Mouse (Mus musculus) limb, embryonic 11.5 days (tissue): ENCODE results near the gene Tarbp2. TPM values are rescaled to one million over a fixed set of nuclear protein-coding genes. Genes with fewer than 3 reads are reported as not detected.

ENCODE experiments used
- ATAC-seq: fragments of 200-750 bp; cut with Nextera tagmentation; 2 replicates; pipeline ENCODE4 v1.8.0; 2017; ENCODE audit warnings: low read depth; ENCODE audit not compliant: insufficient number of reproducible peaks, low FRiP score, low TSS enrichment
- DNase-seq: peaks from one replicate; pipeline ENCODE4 v3.0.0-alpha.2; 2015; ENCODE audit warnings: low spot score
- H3K27ac ChIP-seq: fragments of 300-500 bp; sonication (generic); replicated peaks from 2 replicates; pipeline ENCODE4 v1.5.1; 2014; ENCODE audit warnings: low read depth, mild to moderate bottlenecking, low read length
- H3K27me3 ChIP-seq: fragments of 300-500 bp; sonication (generic); 2 replicates; pipeline ENCODE4 v1.6.1; 2014; ENCODE audit warnings: mild to moderate bottlenecking, low read length, mixed read lengths; ENCODE audit not compliant: control insufficient read depth, insufficient read depth
- H3K36me3 ChIP-seq: fragments of 300-500 bp; sonication (generic); 2 replicates; pipeline ENCODE4 v1.6.1; 2014; ENCODE audit warnings: mild to moderate bottlenecking, low read length, moderate library complexity, mixed read lengths; ENCODE audit not compliant: control insufficient read depth, insufficient read depth
- H3K4me1 ChIP-seq: fragments of 300-500 bp; sonication (generic); 2 replicates; pipeline ENCODE4 v1.6.1; 2014; ENCODE audit warnings: low read length, mixed read lengths; ENCODE audit not compliant: control insufficient read depth, insufficient read depth
- H3K4me2 ChIP-seq: fragments of 300-500 bp; sonication (generic); 2 replicates; pipeline ENCODE4 v1.6.1; 2014; ENCODE audit warnings: low read depth, mild to moderate bottlenecking, moderate library complexity; ENCODE audit not compliant: severe bottlenecking
- H3K4me3 ChIP-seq: fragments of 300-500 bp; sonication (generic); 2 replicates; pipeline ENCODE4 v1.5.1; 2014; ENCODE audit warnings: low read depth, low read length
- H3K9ac ChIP-seq: fragments of 300-500 bp; sonication (generic); 2 replicates; pipeline ENCODE4 v1.6.1; 2014; ENCODE audit warnings: mild to moderate bottlenecking, low read length
- H3K9me3 ChIP-seq: fragments of 300-500 bp; sonication (generic); 2 replicates; pipeline ENCODE4 v1.6.1; 2016; ENCODE audit warnings: low read length; ENCODE audit not compliant: control insufficient read depth
- WGBS: fragments of 180-500 bp; shearing (Covaris S2); extraction: QIAGEN DNeasy Blood & Tissue Kit; methylation state at CpG from one replicate; pipeline ENCODE4 v1.1.7; 2014; 5-methylcytosine and 5-hydroxymethylcytosine counted together
- polyA plus RNA-seq: library from polyadenylated mRNA; unstranded; fragments of >200 nt; fragmentation: Nextera tagmentation; extraction: Ambion mirVana; gene quantifications from 2 replicates; pipeline ENCODE4 v1.2.1, GENCODE M21; 2014

Gene Tarbp2
- polyA plus RNA-seq, result 109 and 110 TPM in 2 replicates

DNA sequence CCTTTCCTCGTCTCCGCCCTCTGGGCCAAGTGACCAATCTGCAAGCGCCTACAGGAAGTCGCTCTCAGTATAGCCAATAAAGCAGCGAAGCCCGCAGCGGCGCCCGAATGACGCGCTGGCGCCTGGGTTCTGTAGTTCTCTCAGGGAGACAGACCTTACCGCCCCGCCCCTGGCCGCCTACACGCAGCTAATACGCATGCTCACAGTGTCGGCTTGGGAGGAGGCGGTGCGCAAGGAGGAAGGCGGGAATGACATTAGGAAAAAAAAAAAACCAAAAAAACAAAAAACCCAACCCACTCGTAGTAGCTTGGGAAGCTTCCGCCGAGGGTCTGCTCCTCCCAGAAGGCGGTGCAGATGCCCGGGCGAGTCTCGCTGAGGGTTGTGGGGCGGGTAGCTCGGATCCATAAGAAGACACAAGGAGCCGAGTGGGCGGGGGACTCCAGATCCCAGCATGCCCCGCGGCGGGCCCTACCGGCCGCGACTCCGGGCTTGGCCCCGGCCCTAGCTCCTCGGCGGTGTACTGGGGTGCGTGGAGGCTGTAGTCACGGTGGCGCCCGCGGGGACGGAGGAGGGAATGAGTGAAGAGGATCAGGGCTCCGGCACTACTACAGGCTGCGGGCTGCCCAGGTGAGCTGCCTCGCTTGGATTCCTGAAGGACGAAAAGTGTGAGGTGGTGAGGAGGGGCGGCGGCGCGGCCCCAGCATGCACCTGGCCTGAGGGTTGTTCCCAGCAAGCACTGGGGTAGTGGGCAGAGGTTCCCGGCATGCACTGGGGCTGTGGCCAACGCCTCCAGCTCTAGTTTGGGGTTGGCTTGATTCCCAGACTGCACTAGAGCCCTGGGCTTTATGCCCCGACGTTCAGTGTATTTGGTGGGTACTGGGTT is at the start of gene Tarbp2:
Gene Tarbp2 (plus strand): TSS at position 217 of the 883 bp plus-strand sequence.
- Histone ChIP-seq H3K9ac (peak within 1 kb of the TSS; percentile 85), H3K27me3 (no peaks in the 10 kb centered on the region), H3K27ac (peak within 1 kb of the TSS; percentile 97), H3K4me2 (peak within 1 kb of the TSS; percentile 63), H3K4me3 (peak within 1 kb of the TSS; percentile 66), H3K9me3 (no peaks in the 10 kb centered on the region), H3K36me3 (peaks cover 11% of the 10 kb centered on the region), H3K4me1 (peaks cover 3% of the 10 kb centered on the region; the same call in 1 of the 2 replicates)
- ATAC-seq (peak; percentile 89), DNase-seq (peak; percentile 99)
- WGBS, result under 1% methylated on average over 60 of the region's 60 CpGs

DNA sequence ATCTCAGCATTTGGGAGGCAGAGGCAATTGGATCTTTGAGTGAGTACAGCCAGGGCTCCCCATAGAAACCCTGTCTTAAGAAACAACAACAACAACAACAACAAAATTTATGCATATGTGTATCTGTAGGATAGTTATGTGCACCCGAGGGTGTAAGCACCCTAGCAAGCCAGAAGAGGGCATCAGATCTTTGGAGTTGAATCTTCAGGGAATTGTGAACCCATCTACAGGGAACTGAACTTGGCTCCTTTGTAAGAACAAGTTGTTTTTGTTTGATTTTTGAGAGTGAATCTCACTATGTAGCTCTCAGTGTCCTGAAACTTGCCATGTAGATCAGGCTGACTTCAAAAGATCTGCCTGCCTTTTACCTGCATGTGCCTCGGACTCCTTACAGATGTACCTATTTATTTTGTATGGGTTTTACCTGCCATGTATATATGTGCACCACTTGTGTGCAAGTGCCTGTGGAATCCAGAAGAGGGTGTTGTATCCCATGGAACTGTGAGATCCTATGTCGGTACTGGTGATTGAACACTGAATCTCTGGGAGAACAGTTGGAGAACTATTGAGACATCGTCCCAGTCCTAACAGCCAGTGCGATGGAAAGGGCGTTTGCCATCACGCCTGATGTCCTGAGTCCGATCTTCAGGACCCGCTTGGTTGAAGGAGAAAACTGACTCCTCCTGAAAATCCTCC is 49.2 kb upstream of the Tarbp2 start:
- Histone ChIP-seq H3K36me3 (peaks cover 2% of the 10 kb centered on the region; the same call in 1 of the 2 replicates), H3K9me3 (no peaks in the 10 kb centered on the region), H3K4me2 (no peak overlapping the region), H3K9ac (no peak overlapping the region), H3K27me3 (no peaks in the 10 kb centered on the region), H3K27ac (no peak overlapping the region), H3K4me3 (no peak overlapping the region), H3K4me1 (0 out of 2 replicates have a peak, but pooled peaks cover 3% of the 10 kb centered on the region)
- no peak for ATAC-seq
- DNase-seq, result no peak
- WGBS, result 94% methylated on average over 9 of the region's 9 CpGs

DNA sequence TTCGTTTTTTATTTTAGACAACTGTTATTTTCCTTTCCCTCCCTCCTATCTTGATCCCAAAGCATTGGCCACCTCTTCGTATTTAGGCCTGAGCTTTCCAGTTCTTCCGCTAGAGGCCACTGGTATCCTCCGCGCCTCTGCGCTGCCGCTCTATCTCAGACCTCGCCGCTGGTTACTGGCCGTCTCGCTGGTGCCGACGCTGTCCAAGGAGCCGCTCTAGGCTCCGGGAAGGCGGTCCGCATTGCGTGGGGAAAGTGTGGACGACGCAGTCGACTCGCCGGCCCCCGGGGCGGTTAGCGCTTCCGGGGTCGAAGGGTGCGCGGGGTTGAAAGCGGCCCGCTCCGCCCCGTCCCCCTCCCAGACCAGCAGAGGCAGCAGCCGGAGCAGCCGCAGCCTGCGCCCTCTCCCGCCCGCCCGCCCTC is 47.8 kb upstream of the Tarbp2 start, which contains the start of gene Pcbp2:
Gene Pcbp2 (plus strand): TSS at position 357 of the 422 bp plus-strand sequence.
- Histone ChIP-seq H3K36me3 (peaks cover 2% of the 10 kb centered on the region; the same call in 1 of the 2 replicates), H3K4me3 (peak within 1 kb of the TSS; percentile 70), H3K9me3 (no peaks in the 10 kb centered on the region), H3K27ac (peak within 1 kb of the TSS; percentile 90), H3K27me3 (no peaks in the 10 kb centered on the region), H3K4me2 (peak within 1 kb of the TSS; percentile 56), H3K4me1 (0 out of 2 replicates have a peak, but pooled peaks cover 3% of the 10 kb centered on the region), H3K9ac (peak within 1 kb of the TSS; percentile 86)
- WGBS, result under 1% methylated on average over 37 of the region's 40 CpGs
- DNase-seq, result peak; percentile 96
- ATAC-seq, result peak; percentile 97

DNA sequence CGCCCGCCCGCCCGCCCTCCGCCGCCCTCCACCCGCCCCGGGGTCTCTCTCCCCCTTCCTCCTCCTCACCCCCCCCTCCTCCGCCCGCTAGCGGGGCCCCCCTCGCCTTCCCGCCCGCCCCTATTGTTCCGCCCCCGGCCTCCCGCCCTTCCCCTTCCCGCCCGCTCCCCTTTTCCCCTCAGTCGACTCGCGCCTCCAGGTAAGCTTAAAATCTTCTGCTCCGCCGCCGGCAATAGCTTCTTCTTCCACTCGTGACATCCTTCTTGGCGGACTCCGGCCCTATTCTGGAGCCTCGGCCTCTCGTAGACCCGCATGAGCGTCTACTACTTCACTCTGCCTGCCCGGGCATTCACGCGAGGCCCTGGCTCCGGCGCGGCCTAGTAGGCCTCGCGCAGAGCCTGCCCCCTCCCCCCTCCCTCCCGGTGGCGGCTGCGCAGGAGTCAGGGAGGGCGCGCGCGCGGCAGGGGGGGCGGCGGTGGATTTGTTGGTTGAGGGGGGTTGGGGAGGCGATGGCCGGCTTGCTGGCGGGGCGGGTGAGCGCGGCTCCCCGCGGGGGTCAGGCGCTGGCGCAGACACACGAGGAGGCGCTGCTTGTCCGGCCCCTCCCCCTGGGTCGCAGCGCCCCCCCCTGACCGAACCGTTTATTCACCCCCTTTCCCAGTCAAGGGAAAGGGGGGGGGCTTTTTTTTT is 47.2 kb upstream of the Tarbp2 start:
- H3K9me3 ChIP-seq, result no peaks in the 10 kb centered on the region
- no peaks in the 10 kb centered on the region for H3K27me3 ChIP-seq
- H3K36me3 ChIP-seq, result peaks cover 8% of the 10 kb centered on the region
- peak overlapping the region; percentile 90 for H3K27ac ChIP-seq
- peak overlapping the region; percentile 86 for H3K9ac ChIP-seq
- H3K4me3 ChIP-seq, result peak overlapping the region; percentile 70
- 0 out of 2 replicates have a peak, but pooled peaks cover 3% of the 10 kb centered on the region for H3K4me1 ChIP-seq
- WGBS, result 1% methylated on average over 30 of the region's 67 CpGs
- peak overlapping the region; percentile 56 for H3K4me2 ChIP-seq
- DNase-seq (peak; percentile 87), ATAC-seq (peak; percentile 40)

DNA sequence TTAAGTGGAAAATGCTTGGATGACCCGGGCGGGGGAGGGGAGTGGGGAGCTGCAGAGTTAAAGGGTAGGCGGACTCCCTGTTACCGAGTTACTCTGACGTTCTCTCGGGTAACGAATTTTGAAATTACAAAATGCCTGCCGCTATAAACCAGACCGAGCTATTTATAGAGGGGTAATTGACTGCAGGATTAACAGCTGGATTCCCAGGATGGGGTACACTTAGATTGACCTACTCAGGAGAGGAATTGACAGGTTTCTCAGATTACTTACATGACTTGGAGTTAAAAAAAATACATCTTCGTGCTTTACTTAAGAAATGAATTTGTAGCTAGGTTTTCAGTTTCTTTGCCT is 46.7 kb upstream of the Tarbp2 start:
- Histone ChIP-seq H3K27ac (peak overlapping the region; percentile 90; the same call in 1 of the 2 replicates), H3K4me3 (peak overlapping the region; percentile 70), H3K27me3 (no peaks in the 10 kb centered on the region), H3K36me3 (peaks cover 10% of the 10 kb centered on the region), H3K9ac (peak overlapping the region; percentile 86), H3K4me1 (0 out of 2 replicates have a peak, but pooled peaks cover 3% of the 10 kb centered on the region), H3K9me3 (no peaks in the 10 kb centered on the region), H3K4me2 (peak overlapping the region; percentile 56)
- ATAC-seq (no peak), DNase-seq (no peak)
- 0% methylated on average over 10 of the region's 10 CpGs for WGBS

DNA sequence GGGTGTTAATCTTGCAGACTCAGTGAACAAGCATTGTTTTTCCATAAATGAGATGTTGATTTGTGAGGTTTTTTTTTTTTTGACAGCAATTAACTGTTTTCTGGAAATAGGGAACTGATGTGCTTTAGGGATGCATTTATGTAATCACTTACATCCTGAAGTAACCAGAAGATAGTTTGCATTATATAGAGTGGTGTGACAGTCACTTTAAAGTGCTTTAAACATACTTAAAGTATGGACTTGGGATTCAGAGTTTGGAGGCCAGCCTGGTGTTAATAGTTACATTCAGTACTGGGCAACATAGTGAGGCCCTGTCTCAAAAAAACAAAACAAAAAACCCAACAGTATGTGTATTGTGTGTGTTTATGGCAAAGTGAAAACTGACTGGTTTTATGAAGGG is 46.3 kb upstream of the Tarbp2 start:
- Histone ChIP-seq H3K4me2 (peak overlapping the region; percentile 56), H3K9me3 (no peaks in the 10 kb centered on the region), H3K36me3 (peaks cover 12% of the 10 kb centered on the region), H3K4me3 (peak overlapping the region; percentile 70), H3K27me3 (no peaks in the 10 kb centered on the region), H3K9ac (0 out of 2 replicates have a peak overlapping the region, but pooled peaks have one; percentile 27), H3K4me1 (0 out of 2 replicates have a peak, but pooled peaks cover 3% of the 10 kb centered on the region), H3K27ac (no peak overlapping the region)
- DNase-seq, result no peak
- no peak for ATAC-seq

DNA sequence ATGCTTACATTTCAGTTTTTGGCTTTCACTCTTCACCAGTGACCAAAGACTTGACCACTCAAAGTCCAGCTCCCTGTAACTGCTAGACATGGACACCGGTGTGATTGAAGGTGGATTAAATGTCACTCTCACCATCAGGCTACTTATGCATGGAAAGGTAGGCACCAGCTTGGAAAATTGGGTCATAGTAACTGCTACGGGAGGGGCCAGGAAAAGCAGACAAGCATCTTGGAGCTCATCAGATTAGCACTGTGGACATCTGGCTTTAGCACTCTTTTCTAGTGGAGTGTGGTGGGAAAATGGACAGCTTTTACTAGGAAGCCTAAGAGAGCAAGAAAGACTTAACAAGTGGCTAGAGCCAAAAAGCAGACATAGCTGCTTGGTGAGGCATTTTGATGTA is 44.7 kb upstream of the Tarbp2 start:
- DNase-seq (no peak), ATAC-seq (no peak)
- Histone ChIP-seq H3K9ac (no peak overlapping the region), H3K9me3 (no peaks in the 10 kb centered on the region), H3K36me3 (peaks cover 14% of the 10 kb centered on the region), H3K4me2 (0 out of 2 replicates have a peak overlapping the region, but pooled peaks have one; percentile 7), H3K4me1 (0 out of 2 replicates have a peak, but pooled peaks cover 3% of the 10 kb centered on the region), H3K27ac (no peak overlapping the region), H3K27me3 (no peaks in the 10 kb centered on the region), H3K4me3 (no peak overlapping the region)
- 84% methylated on average over 2 of the region's 2 CpGs for WGBS

DNA sequence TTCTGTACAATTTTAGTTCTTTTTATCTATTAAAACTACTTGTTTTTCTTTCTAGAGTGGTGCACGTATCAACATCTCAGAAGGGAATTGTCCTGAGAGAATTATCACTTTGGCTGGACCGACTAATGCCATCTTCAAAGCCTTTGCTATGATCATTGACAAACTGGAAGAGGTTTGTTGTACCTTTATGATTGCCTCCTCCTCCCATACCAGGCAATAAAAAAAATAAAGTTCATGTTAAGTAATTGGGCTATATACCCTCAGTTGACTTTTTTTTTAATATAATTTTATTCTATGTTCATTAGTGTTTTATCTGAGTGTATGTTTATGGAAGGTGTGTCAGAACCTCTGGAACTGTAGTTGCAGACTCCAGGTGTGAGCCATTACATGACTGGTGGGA is 43.5 kb upstream of the Tarbp2 start:
- DNase-seq (no peak), ATAC-seq (no peak)
- no peak overlapping the region for H3K9ac ChIP-seq
- no peak overlapping the region for H3K4me3 ChIP-seq
- no peak overlapping the region for H3K27ac ChIP-seq
- 0 out of 2 replicates have a peak, but pooled peaks cover 3% of the 10 kb centered on the region for H3K4me1 ChIP-seq
- H3K36me3 ChIP-seq, result peaks cover 19% of the 10 kb centered on the region
- H3K9me3 ChIP-seq, result no peaks in the 10 kb centered on the region
- H3K27me3 ChIP-seq, result no peaks in the 10 kb centered on the region
- WGBS, result 96% methylated on average over 2 of the region's 2 CpGs
- no peak overlapping the region for H3K4me2 ChIP-seq
